Mouse (Mus musculus) erythroblast, embryonic 14.5 days (primary cell): ENCODE measurements around the gene Kifc5b. TPM values are rescaled to one million over a fixed set of nuclear protein-coding genes. Genes with fewer than 3 reads are reported as not detected.

ENCODE experiments used
- H3K27me3 ChIP-seq: 2 replicates; pipeline ENCODE4 v1.6.1; 2012; ENCODE audit warnings: inconsistent platforms; ENCODE audit not compliant: control insufficient read depth
- H3K36me3 ChIP-seq: 2 replicates; pipeline ENCODE4 v1.6.1; 2012; ENCODE audit warnings: mild to moderate bottlenecking, inconsistent platforms; ENCODE audit not compliant: control insufficient read depth
- H3K4me1 ChIP-seq: 2 replicates; pipeline ENCODE4 v1.6.1; 2012; ENCODE audit warnings: inconsistent platforms; ENCODE audit not compliant: control insufficient read depth
- H3K4me3 ChIP-seq: replicated peaks from 2 replicates; pipeline ENCODE3; 2012; ENCODE audit warnings: moderate library complexity, mild to moderate bottlenecking, inconsistent platforms
- H3K9me3 ChIP-seq: 2 replicates; pipeline ENCODE4 v1.6.1; 2012; ENCODE audit warnings: low read length, inconsistent platforms, mixed read lengths; ENCODE audit not compliant: control insufficient read depth
- GATA1 ChIP-seq: IDR thresholded peaks from 2 replicates; pipeline ENCODE4 v1.6.1; 2012; ENCODE audit warnings: low read length, inconsistent platforms, mixed read lengths
- TAL1 ChIP-seq: IDR thresholded peaks from 3 replicates; pipeline ENCODE4 v1.6.1; 2012; ENCODE audit warnings: low read length, inconsistent platforms, mixed read lengths
- polyA plus RNA-seq: library from polyadenylated mRNA; stranded (reverse); fragments of >175 nt; gene quantifications from 2 replicates; pipeline ENCODE4 v1.2.3, GENCODE M21; 2012

Gene Kifc5b
- polyA plus RNA-seq, 1 experiment: 8.1 TPM

GRCm38 (mm10) chr17:26949866-26950265 lies 33.0 kb downstream of the Kifc5b start:
- peaks cover 2% of the 10 kb centered on the region for H3K36me3 ChIP-seq
- H3K27me3 ChIP-seq: peaks cover 62% of the 10 kb centered on the region
- H3K4me3 ChIP-seq: no peak overlapping the region
- H3K9me3 ChIP-seq: no peaks in the 10 kb centered on the region
- no peak for TF ChIP-seq GATA1
- TF ChIP-seq TAL1: no peak
- H3K4me1 ChIP-seq: peaks cover 84% of the 10 kb centered on the region

DNA sequence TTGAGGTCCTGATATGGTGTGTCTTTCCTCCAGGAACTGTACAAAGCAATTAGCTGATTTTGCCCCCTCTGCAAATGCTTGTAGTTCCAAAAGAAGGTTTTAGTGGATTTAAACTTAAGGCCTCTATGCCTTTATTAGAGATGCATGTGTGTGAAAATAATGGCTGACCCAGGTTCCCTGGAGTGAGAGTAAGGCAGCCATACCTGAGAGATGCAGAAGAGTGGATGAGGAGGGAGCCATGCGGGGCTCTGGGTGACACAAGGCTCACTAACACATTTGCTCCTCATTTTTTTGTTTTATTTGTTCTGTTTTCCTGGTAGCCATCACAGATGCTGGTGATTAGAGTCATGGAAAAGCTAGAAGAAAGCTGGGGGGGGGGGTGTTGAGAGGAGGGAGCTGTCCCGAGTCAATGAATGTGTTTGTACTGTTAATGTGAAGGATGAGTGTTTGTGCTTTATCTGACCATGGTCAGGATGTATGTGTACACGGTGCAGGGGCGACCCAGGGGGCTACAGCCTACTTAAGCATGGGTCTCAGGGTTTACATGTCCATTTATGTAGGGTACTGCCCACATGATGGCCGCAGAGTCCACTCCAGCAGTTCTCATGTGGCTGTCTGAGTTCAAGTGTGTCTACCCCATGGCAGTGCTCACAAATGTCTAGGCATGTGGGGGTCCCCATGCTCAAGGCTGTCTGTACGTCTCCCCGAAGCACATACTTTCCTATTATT lies 33.8 kb downstream of the Kifc5b start:
- H3K36me3 ChIP-seq: peaks cover 11% of the 10 kb centered on the region
- H3K4me1 ChIP-seq: peaks cover 90% of the 10 kb centered on the region
- no peaks in the 10 kb centered on the region for H3K9me3 ChIP-seq
- TF ChIP-seq TAL1: no peak
- no peak for TF ChIP-seq GATA1
- no peak overlapping the region for H3K4me3 ChIP-seq
- peaks cover 58% of the 10 kb centered on the region for H3K27me3 ChIP-seq

DNA sequence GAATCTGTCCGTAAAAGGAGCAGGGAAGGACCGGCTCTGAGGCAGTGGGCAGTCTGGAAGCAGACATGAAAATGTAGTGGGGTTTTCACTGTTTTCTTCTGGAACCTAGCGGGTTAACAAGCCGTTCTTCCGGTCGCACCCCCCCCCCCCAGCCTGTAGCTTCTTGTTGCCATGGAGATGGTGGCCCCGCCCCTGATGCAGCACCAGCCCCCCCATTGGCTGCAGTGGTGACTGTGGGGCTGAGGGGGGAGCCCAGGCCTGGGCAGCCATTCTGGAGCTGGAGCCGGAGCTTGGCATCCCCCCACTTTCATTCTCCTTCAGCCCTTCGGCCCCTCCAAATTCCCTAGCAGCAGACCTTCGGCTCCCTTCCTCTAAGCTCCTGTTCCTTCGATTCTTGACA lies 34.5 kb downstream of the Kifc5b start:
- peaks cover 11% of the 10 kb centered on the region for H3K36me3 ChIP-seq
- no peak for TF ChIP-seq GATA1
- TF ChIP-seq TAL1: no peak
- H3K9me3 ChIP-seq: no peaks in the 10 kb centered on the region
- H3K4me3 ChIP-seq: peak overlapping the region; percentile 51
- H3K4me1 ChIP-seq: peaks cover 90% of the 10 kb centered on the region
- peaks cover 54% of the 10 kb centered on the region for H3K27me3 ChIP-seq

GRCm38 (mm10) chr17:26951952-26952877 lies 35.3 kb downstream of the Kifc5b start:
- Histone ChIP-seq H3K9me3 (no peaks in the 10 kb centered on the region), H3K4me1 (peaks cover 90% of the 10 kb centered on the region), H3K36me3 (peaks cover 11% of the 10 kb centered on the region), H3K27me3 (peaks cover 50% of the 10 kb centered on the region), H3K4me3 (peak overlapping the region; percentile 51)
- TF ChIP-seq GATA1 (no peak), TAL1 (no peak)

DNA sequence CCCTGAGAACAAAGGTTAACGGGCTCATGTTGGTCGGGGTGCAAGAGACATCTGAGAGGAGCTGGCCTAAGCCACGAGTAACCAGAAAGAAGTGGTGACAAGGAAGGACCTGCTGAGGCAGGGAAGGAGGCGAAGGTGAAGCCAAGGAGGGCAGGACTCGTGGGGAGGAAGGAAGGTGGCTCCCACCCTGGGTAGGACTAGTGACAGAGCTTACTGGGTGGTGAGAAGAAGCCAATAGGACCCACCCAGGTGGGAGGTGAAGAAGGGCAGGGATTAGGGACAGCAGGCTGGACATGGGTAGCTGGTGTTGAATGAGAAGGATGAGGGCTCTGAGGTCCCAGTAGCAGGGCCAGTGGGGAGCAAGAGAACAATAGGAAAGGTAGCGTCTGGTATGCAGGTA lies 36.3 kb downstream of the Kifc5b start:
- H3K4me3 ChIP-seq: no peak overlapping the region
- peaks cover 11% of the 10 kb centered on the region for H3K36me3 ChIP-seq
- no peaks in the 10 kb centered on the region for H3K9me3 ChIP-seq
- peaks cover 91% of the 10 kb centered on the region for H3K4me1 ChIP-seq
- H3K27me3 ChIP-seq: peaks cover 47% of the 10 kb centered on the region
- TF ChIP-seq TAL1 (no peak), GATA1 (no peak)

DNA sequence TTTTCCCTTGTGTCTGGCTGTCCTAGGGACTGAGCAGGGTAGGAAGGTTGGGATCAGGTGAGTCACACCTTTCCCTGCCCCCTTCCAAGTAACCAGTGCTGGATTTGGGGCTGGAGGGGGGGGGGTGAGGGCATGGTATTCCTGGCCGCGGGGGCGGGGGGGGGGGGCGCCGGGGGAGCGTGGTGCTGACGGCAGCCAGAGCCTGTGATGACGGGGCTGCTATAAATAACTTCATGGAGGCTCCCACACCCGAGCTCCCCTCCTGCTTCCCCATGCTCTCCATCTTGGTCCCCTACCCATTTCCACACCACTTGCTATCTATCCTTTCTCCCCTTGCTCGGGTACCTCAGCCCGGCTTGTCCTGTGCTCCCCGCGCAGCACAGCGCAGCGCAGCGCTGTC lies 36.8 kb downstream of the Kifc5b start:
- Histone ChIP-seq H3K4me3 (no peak overlapping the region), H3K4me1 (peaks cover 91% of the 10 kb centered on the region), H3K36me3 (peaks cover 11% of the 10 kb centered on the region), H3K27me3 (peaks cover 47% of the 10 kb centered on the region), H3K9me3 (no peaks in the 10 kb centered on the region)
- TF ChIP-seq GATA1: no peak
- TF ChIP-seq TAL1: no peak

DNA sequence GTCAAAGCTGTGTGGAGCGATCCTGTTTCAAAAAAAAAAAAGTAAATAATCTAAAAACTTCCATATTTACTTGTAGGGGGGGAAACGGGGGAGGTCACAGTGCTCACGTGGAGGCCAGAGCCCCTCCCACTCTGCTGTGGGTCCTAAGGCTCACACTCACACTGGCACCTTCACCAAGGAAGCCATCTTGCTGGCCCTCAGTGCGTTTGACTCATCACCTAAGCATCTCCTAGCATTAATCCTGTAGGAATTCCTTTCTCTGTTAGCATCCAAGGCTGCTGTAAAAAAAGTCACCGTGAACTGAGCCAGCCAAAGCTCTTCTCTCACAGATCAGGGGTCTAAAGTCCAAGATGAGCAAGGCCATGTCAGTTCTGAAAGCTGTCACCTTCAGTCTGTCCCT lies 39.4 kb downstream of the Kifc5b start:
- Histone ChIP-seq H3K36me3 (peaks cover 23% of the 10 kb centered on the region), H3K27me3 (peaks cover 25% of the 10 kb centered on the region), H3K4me3 (peak overlapping the region; percentile 63), H3K4me1 (peaks cover 87% of the 10 kb centered on the region), H3K9me3 (no peaks in the 10 kb centered on the region)
- TF ChIP-seq TAL1: no peak
- no peak for TF ChIP-seq GATA1

GRCm38 (mm10) chr17:26956895-26957294 lies 40.0 kb downstream of the Kifc5b start:
- Histone ChIP-seq H3K36me3 (peaks cover 28% of the 10 kb centered on the region), H3K27me3 (peaks cover 20% of the 10 kb centered on the region), H3K4me3 (peak overlapping the region; percentile 63), H3K4me1 (peaks cover 82% of the 10 kb centered on the region), H3K9me3 (no peaks in the 10 kb centered on the region)
- TF ChIP-seq GATA1 (peak; percentile 90), TAL1 (peak; percentile 74)

- Histone ChIP-seq H3K4me1 (peaks cover 72% of the 10 kb centered on the region), H3K27me3 (peaks cover 10% of the 10 kb centered on the region), H3K9me3 (no peaks in the 10 kb centered on the region), H3K4me3 (no peak overlapping the region), H3K36me3 (peaks cover 34% of the 10 kb centered on the region)
- TF ChIP-seq TAL1 (no peak), GATA1 (no peak)
Measured at GRCm38 (mm10) chr17:26957872-26958271, 41.0 kb downstream of the Kifc5b start.
